Mouse (Mus musculus) liver, postnatal 0 days (tissue): ENCODE data around the gene Pin1rt1.

Experiments
- CTCF ChIP-seq: sonication (generic); IDR thresholded peaks from 2 replicates; pipeline ENCODE4 v1.5.1; 2016; ENCODE audit warnings: antibody characterized with exemption, low read depth
- EP300 ChIP-seq: IDR thresholded peaks from 2 replicates; pipeline ENCODE4 v1.6.1; 2016; ENCODE audit warnings: antibody characterized with exemption, low read depth, mild to moderate bottlenecking

- TF ChIP-seq CTCF (no peak), EP300 (no peak)
Measured at GRCm38 (mm10) chr2:104692551-104692950, 23.6 kb downstream of the Pin1rt1 start.
